Mouse (Mus musculus) CH12.LX (cell line): ENCODE data around the gene Tmem44. TPM values are rescaled to one million over a fixed set of nuclear protein-coding genes. Genes with fewer than 3 reads are reported as not detected.
A peak's percentile ranks its signal among the peaks of the same experiment; 100 is the strongest.

Experiments used
- DNase-seq: peaks from one replicate; pipeline ENCODE4 v3.0.0-alpha.2; 2013; ENCODE audit errors: extremely low read depth
- H3K27ac ChIP-seq: 2 replicates; pipeline ENCODE4 v1.5.1; 2012; ENCODE audit warnings: low read depth, mild to moderate bottlenecking, control low read depth, moderate library complexity; ENCODE audit not compliant: insufficient read depth
- H3K27me3 ChIP-seq: replicated peaks from 2 replicates; pipeline ENCODE3; 2012; ENCODE audit warnings: inconsistent platforms
- H3K36me3 ChIP-seq, 2 experiments: replicated peaks in 1 of 2; 2 replicates each; pipeline versions ENCODE3 to v1.6.1; 2012; ENCODE audit warnings: inconsistent platforms in 1 of 2, low read length in 1 of 2, mild to moderate bottlenecking in 1 of 2, mixed read lengths in 1 of 2, moderate library complexity in 1 of 2; ENCODE audit not compliant: control insufficient read depth in 1 of 2, insufficient read depth in 1 of 2
- H3K4me1 ChIP-seq, 2 experiments: 2 replicates each; pipeline ENCODE4 v1.6.1; 2012; ENCODE audit warnings: inconsistent platforms in 1 of 2, moderate library complexity in 1 of 2; ENCODE audit not compliant: insufficient read depth in 2 of 2, control insufficient read depth in 1 of 2
- H3K4me2 ChIP-seq: 2 replicates; pipeline ENCODE4 v1.6.1; 2012; ENCODE audit warnings: low read depth, mild to moderate bottlenecking, control low read depth; ENCODE audit not compliant: poor library complexity, insufficient read depth, severe bottlenecking
- H3K4me3 ChIP-seq, 3 experiments: fragments of 150-350 bp in 1 of 3; sonication (generic) in 1 of 3; replicated peaks in 1 of 3; 2 replicates each; pipeline versions ENCODE3 to v1.5.1; 2011 to 2012; ENCODE audit warnings: low read depth in 2 of 3, low read length in 2 of 3, mild to moderate bottlenecking in 2 of 3, moderate library complexity in 2 of 3, control low read depth in 1 of 3, improper control_type of control experiment in 1 of 3, inconsistent platforms in 1 of 3, mixed read lengths in 1 of 3; ENCODE audit not compliant: poor library complexity in 1 of 3
- H3K79me2 ChIP-seq: replicated peaks from 2 replicates; pipeline ENCODE4 v1.6.1; 2012; ENCODE audit warnings: mild to moderate bottlenecking, moderate library complexity; ENCODE audit not compliant: control insufficient read depth, poor library complexity, insufficient read depth, severe bottlenecking; ENCODE audit errors: extremely low read depth
- H3K9ac ChIP-seq: 2 replicates; pipeline ENCODE4 v1.6.1; 2012; ENCODE audit warnings: low read depth, mild to moderate bottlenecking, control low read depth, moderate library complexity; ENCODE audit not compliant: insufficient read depth
- H3K9me3 ChIP-seq: replicated peaks from 2 replicates; pipeline ENCODE3; 2012; ENCODE audit warnings: low read length, inconsistent platforms, mixed read lengths
- BHLHE40 ChIP-seq: IDR thresholded peaks from 2 replicates; pipeline ENCODE4 v1.6.1; 2011; ENCODE audit warnings: mild to moderate bottlenecking, low read depth, low read length, improper control_type of control experiment
- CHD1 ChIP-seq: IDR thresholded peaks from 2 replicates; pipeline ENCODE4 v1.6.1; 2012; ENCODE audit warnings: low read depth, low read length, improper control_type of control experiment, inconsistent platforms
- CHD2 ChIP-seq: IDR thresholded peaks from 2 replicates; pipeline ENCODE4 v1.6.1; 2011; ENCODE audit warnings: low read length, improper control_type of control experiment
- CTCF ChIP-seq, 2 experiments: IDR thresholded peaks in 1 of 2; conservative IDR thresholded peaks in 1 of 2; 2 replicates each; pipeline ENCODE4 v1.5.1; 2011 to 2012; ENCODE audit warnings: low read depth in 2 of 2, low read length in 2 of 2, improper control_type of control experiment in 1 of 2, inconsistent platforms in 1 of 2, mild to moderate bottlenecking in 1 of 2, moderate library complexity in 1 of 2
- E2F4 ChIP-seq: IDR thresholded peaks from 2 replicates; pipeline ENCODE4 v1.6.1; 2011; ENCODE audit warnings: low read depth, low read length, improper control_type of control experiment; ENCODE audit not compliant: insufficient replicate concordance
- ELF1 ChIP-seq: IDR thresholded peaks from 2 replicates; pipeline ENCODE4 v1.6.1; 2014; ENCODE audit warnings: low read depth, mild to moderate bottlenecking, inconsistent platforms, low read length, improper control_type of control experiment
- EP300 ChIP-seq: IDR thresholded peaks from 2 replicates; pipeline ENCODE4 v1.6.1; 2011; ENCODE audit warnings: low read length, improper control_type of control experiment
- ETS1 ChIP-seq: conservative IDR thresholded peaks from 2 replicates; pipeline ENCODE4 v1.6.1; 2012; ENCODE audit warnings: low read depth, mild to moderate bottlenecking, inconsistent platforms, low read length, improper control_type of control experiment, moderate library complexity
- HCFC1 ChIP-seq: IDR thresholded peaks from 2 replicates; pipeline ENCODE4 v1.6.1; 2012; ENCODE audit warnings: low read depth, mild to moderate bottlenecking, inconsistent platforms, low read length, improper control_type of control experiment
- JUN ChIP-seq: IDR thresholded peaks from 2 replicates; pipeline ENCODE4 v1.6.1; 2011; ENCODE audit warnings: low read depth, mild to moderate bottlenecking, low read length, improper control_type of control experiment, moderate library complexity; ENCODE audit not compliant: insufficient read depth
- KAT2A ChIP-seq: IDR thresholded peaks from 2 replicates; pipeline ENCODE4 v1.6.1; 2012; ENCODE audit warnings: low read length, improper control_type of control experiment, inconsistent platforms; ENCODE audit not compliant: insufficient replicate concordance
- MAFK ChIP-seq: IDR thresholded peaks from 2 replicates; pipeline ENCODE4 v1.6.1; 2011; ENCODE audit warnings: low read length, improper control_type of control experiment; ENCODE audit not compliant: insufficient replicate concordance
- MAX ChIP-seq: IDR thresholded peaks from 2 replicates; pipeline ENCODE4 v1.6.1; 2011; ENCODE audit warnings: low read length, improper control_type of control experiment
- MAZ ChIP-seq: IDR thresholded peaks from 2 replicates; pipeline ENCODE4 v1.6.1; 2012; ENCODE audit warnings: low read depth, mild to moderate bottlenecking, inconsistent platforms, low read length, improper control_type of control experiment, moderate library complexity
- MEF2A ChIP-seq: IDR thresholded peaks from 2 replicates; pipeline ENCODE4 v1.6.1; 2014; ENCODE audit warnings: low read depth, mild to moderate bottlenecking, inconsistent platforms, low read length, improper control_type of control experiment, borderline replicate concordance
- MXI1 ChIP-seq: IDR thresholded peaks from 2 replicates; pipeline ENCODE4 v1.6.1; 2011; ENCODE audit warnings: mild to moderate bottlenecking, low read depth, low read length, improper control_type of control experiment
- NELFE ChIP-seq: IDR thresholded peaks from 2 replicates; pipeline ENCODE4 v1.6.1; 2011; ENCODE audit warnings: low read depth, low read length, improper control_type of control experiment
- PAX5 ChIP-seq: IDR thresholded peaks from 2 replicates; pipeline ENCODE4 v1.6.1; 2012; ENCODE audit warnings: low read length, inconsistent platforms, mixed read lengths
- POLR2A ChIP-seq: IDR thresholded peaks from 2 replicates; pipeline ENCODE4 v1.6.1; 2011; ENCODE audit warnings: low read depth, mild to moderate bottlenecking, improper control_type of control experiment, low read length
- POLR2AphosphoS2 ChIP-seq: IDR thresholded peaks from 2 replicates; pipeline ENCODE4 v1.6.1; 2011; ENCODE audit warnings: low read depth, low read length, improper control_type of control experiment
- RAD21 ChIP-seq: IDR thresholded peaks from 2 replicates; pipeline ENCODE4 v1.6.1; 2011; ENCODE audit warnings: low read depth, mild to moderate bottlenecking, low read length, improper control_type of control experiment, moderate library complexity
- SIN3A ChIP-seq: IDR thresholded peaks from 2 replicates; pipeline ENCODE4 v1.6.1; 2012; ENCODE audit warnings: low read length, improper control_type of control experiment, inconsistent platforms
- TBP ChIP-seq: conservative IDR thresholded peaks from 2 replicates; pipeline ENCODE4 v1.6.1; 2011; ENCODE audit warnings: low read depth, low read length, improper control_type of control experiment
- TCF12 ChIP-seq: IDR thresholded peaks from 2 replicates; pipeline ENCODE4 v1.6.1; 2014; ENCODE audit warnings: low read depth, mild to moderate bottlenecking, inconsistent platforms, low read length, improper control_type of control experiment
- UBTF ChIP-seq: IDR thresholded peaks from 2 replicates; pipeline ENCODE4 v1.6.1; 2012; ENCODE audit warnings: low read depth, mild to moderate bottlenecking, inconsistent platforms, low read length, improper control_type of control experiment, moderate library complexity
- USF2 ChIP-seq: conservative IDR thresholded peaks from 2 replicates; pipeline ENCODE4 v1.6.1; 2011; ENCODE audit warnings: low read depth, low read length, improper control_type of control experiment
- ZC3H11A ChIP-seq: IDR thresholded peaks from 2 replicates; pipeline ENCODE4 v1.6.1; 2012; ENCODE audit warnings: low read depth, mild to moderate bottlenecking, inconsistent platforms, low read length, improper control_type of control experiment
- ZKSCAN1 ChIP-seq: IDR thresholded peaks from 2 replicates; pipeline ENCODE4 v1.6.1; 2012; ENCODE audit warnings: low read depth, inconsistent platforms, low read length, improper control_type of control experiment, borderline replicate concordance
- ZNF384 ChIP-seq: IDR thresholded peaks from 2 replicates; pipeline ENCODE4 v1.6.1; 2012; ENCODE audit warnings: low read depth, low read length, improper control_type of control experiment, inconsistent platforms
- dilution Hi-C: fragments of 300-500 bp; cut with MboI; formaldehyde crosslinking; loops from 2 replicates; pipeline ENCODE4 v1.14.3; 2020; ENCODE audit warnings: low sequenced_read_pairs; ENCODE audit not compliant: extremely low pct_unique_long_range_greater_than_20kb, extremely low pct_ligation_motif_present
- in situ Hi-C: fragments of 300-500 bp; cut with MboI; formaldehyde crosslinking; loops from 3 replicates; pipeline ENCODE4 v1.14.3; 2019; ENCODE audit warnings: low sequenced_read_pairs, low pct_ligation_motif_present, low pct_unique_long_range_greater_than_20kb, mixed read lengths
- polyA plus RNA-seq: library from polyadenylated mRNA; unstranded; fragments of >175 nt; gene quantifications from 2 replicates; pipeline ENCODE4 v1.2.1, GENCODE M21; 2012; ENCODE audit warnings: low read depth; ENCODE audit not compliant: insufficient read length
- total RNA-seq, 2 experiments: library from RNA; depleted of rRNA; stranded (reverse); fragments of 300-350 nt in 1 of 2; fragments of >200 nt in 1 of 2; gene quantifications; 2 replicates each; pipeline ENCODE4 v1.2.3; 2012 to 2014

The Tmem44 gene
- total and polyA plus RNA-seq, 3 experiments = 0.16 to 0.70 (median 0.51) TPM

DNA sequence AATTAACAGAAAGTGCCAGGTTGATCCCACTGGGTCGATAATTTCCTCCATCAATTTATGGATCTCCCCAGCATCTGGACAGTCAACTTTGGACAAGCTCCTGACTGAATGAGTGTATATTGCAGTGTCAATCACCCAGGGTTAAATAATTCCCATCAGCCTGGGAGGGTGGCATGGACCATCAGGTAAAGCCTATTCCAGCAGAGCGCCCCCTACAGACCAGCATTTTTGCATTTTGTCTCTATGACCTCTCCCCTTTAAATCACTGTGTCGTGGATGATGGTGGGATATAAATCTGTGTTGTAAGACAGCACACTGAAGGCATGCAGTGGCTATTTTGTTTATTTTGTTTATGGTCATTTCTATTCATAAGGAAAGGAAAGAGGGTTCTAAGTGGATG is 41.3 kb upstream of the Tmem44 start:
- H3K9me3 ChIP-seq = no peaks in the 10 kb centered on the region
- no peaks in the 10 kb centered on the region for H3K27me3 ChIP-seq
- TF ChIP-seq EP300 (no peak), E2F4 (no peak), ZNF384 (no peak), CTCF (conservative IDR thresholded peaks at IDR 0.05 in 1 of 2, IDR thresholded peaks at IDR 0.05 in 1 of 2; ENCODE audit: low read depth in 2 of 2, low read length in 2 of 2) (peak; percentile 45 to 59), MEF2A (no peak), KAT2A (no peak), RAD21 (no peak), MXI1 (no peak), MAX (no peak), POLR2A (no peak), NELFE (peak; percentile 43; the same call in 1 of the 2 replicates), SIN3A (no peak), TCF12 (no peak), POLR2AphosphoS2 (no peak), CHD1 (no peak), USF2 (no peak), ETS1 (no peak)
- H3K4me1 ChIP-seq = peaks cover 4 to 44% of the 10 kb centered on the region in 2 experiments
- no peak for DNase-seq
- no peak overlapping the region for H3K27ac ChIP-seq
- dilution Hi-C loops (no loop called here), in situ Hi-C loops (loop anchor here (10.0 kb wide), 1 partner anchor 763 kb away; no protein-coding TSS in a partner anchor)
- H3K4me2 ChIP-seq = no peak overlapping the region
- H3K79me2 ChIP-seq = peaks cover 4% of the 10 kb centered on the region
- H3K4me3 ChIP-seq = no peak overlapping the region
- no peaks in the 10 kb centered on the region for H3K36me3 ChIP-seq
- no peak overlapping the region for H3K9ac ChIP-seq

DNA sequence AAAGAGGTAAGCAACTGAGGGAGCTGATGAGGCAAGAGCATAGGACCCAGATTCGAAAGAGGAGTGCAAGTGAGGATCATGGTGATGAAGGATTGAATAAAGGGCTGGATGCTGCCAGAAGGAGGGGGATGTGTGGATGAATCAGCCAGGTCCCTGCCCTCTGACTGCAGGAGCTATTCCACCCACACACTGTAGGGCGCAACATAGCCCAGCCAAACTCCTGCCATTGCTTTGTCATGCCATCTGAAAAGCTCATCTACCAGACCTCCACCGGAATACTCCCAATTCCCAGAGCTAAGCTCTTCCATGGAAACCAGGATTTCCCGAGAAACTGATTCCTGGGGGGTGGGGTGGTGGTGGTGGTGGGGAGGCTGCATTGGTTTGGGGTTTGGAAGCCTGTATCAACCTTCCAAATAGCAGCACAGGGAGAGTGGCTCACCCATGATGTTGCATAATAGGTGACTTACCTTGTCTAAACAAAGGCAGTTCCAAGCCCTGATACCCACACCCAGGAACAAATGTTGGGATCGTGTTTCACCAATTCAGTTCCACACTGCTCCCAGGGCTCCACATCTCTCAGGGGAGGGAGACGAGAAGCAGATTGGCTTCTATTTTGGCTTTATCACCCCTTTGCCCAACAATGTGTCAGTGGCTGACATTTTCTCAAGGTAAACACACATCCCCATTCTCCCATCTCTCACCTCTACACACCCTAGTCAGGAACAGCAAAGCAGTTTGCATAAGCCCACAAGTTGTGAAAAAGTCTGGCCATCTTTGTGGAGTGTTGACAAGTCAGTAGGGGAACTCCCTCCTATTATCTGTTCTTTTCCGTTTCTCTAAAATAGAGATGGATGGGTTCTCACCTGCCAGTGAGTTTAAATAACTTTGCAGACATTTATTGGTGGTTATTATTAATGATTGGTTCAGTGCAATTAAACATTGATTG is 39.9 kb upstream of the Tmem44 start:
- Histone ChIP-seq H3K4me2 (peak overlapping the region; percentile 18), H3K27ac (no peak overlapping the region), H3K9me3 (no peaks in the 10 kb centered on the region), H3K36me3 (peaks cover 2 to 6% of the 10 kb centered on the region in 2 experiments), H3K79me2 (peaks cover 17% of the 10 kb centered on the region), H3K9ac (no peak overlapping the region), H3K4me3 (no peak overlapping the region), H3K27me3 (no peaks in the 10 kb centered on the region), H3K4me1 (peaks cover 5 to 45% of the 10 kb centered on the region in 2 experiments)
- in situ Hi-C loops = loop anchor here (10.0 kb wide), 1 partner anchor 764 kb away; no protein-coding TSS in a partner anchor
- dilution Hi-C loops = no loop called here
- DNase-seq = no peak
- TF ChIP-seq HCFC1 (no peak), ZKSCAN1 (no peak), MAZ (no peak), JUN (no peak), CHD2 (no peak), TBP (no peak), UBTF (no peak), NELFE (no peak), ETS1 (peak; percentile 61), MAFK (peak; percentile 13; the same call in 1 of the 2 replicates), ZNF384 (0 out of 2 replicates have a peak, but pooled peaks have one; percentile 24), SIN3A (0 out of 2 replicates have a peak, but pooled peaks have one; percentile 34), ELF1 (no peak), PAX5 (no peak), TCF12 (0 out of 2 replicates have a peak, but pooled peaks have one; percentile 13), BHLHE40 (0 out of 2 replicates have a peak, but pooled peaks have one; percentile 11), MEF2A (peak; percentile 70; the same call in 1 of the 2 replicates), POLR2A (no peak), CHD1 (peak; percentile 55; the same call in 1 of the 2 replicates), ZC3H11A (no peak), MAX (0 out of 2 replicates have a peak, but pooled peaks have one; percentile 7), KAT2A (no peak)
